Mouse (Mus musculus): ENCODE measurements at regions not wholly inside any gene's neighbourhood (a gene's known extent, or its start where the extent isn't known, plus 50 kb on each side); places are given as distances from the start of the nearest gene placed in this dataset.

- CTCF ChIA-PET = no interaction called here
- no peak for DNase-seq (ENCODE audit: low read depth, low spot score)
- ATAC-seq = no peak
- peaks cover 52% of the 10 kb centered on the region for H3K27me3 ChIP-seq
- TF ChIP-seq CTCF (IDR thresholded peaks at IDR 0.05) = no peak
- in situ Hi-C loops (cut with MboI; ENCODE audit: low pct_unique_long_range_greater_than_20kb) = no loop called here
- POLR2A ChIA-PET = no interaction called here
Observed at GRCm38 (mm10) chr19:54605346-54605745, 521.7 kb downstream of the Gpam start.

GRCm38 (mm10) chr19:54616924-54617323 lies 510.1 kb downstream of the Gpam start:
- H3K27me3 ChIP-seq = peaks cover 29% of the 10 kb centered on the region
- ATAC-seq = peak; percentile 54
- DNase-seq (ENCODE audit: low read depth, low spot score) = no peak
- POLR2A ChIA-PET = no interaction called here
- in situ Hi-C loops (cut with MboI; ENCODE audit: low pct_unique_long_range_greater_than_20kb) = no loop called here
- CTCF ChIA-PET = no interaction called here
- no peak for TF ChIP-seq CTCF (IDR thresholded peaks at IDR 0.05)
